Mouse (Mus musculus) midbrain, embryonic 14.5 days (tissue): ENCODE measurements around the gene Fitm1. TPM values are rescaled to one million over a fixed set of nuclear protein-coding genes. Genes with fewer than 3 reads are reported as not detected.

Experiments used
- ATAC-seq: fragments of 200-750 bp; cut with Nextera tagmentation; 2 replicates; pipeline ENCODE4 v1.8.0; 2017; ENCODE audit warnings: moderate number of reproducible peaks, moderate library complexity; ENCODE audit not compliant: low FRiP score, low TSS enrichment
- DNase-seq: peaks from one replicate; pipeline ENCODE4 v3.0.0-alpha.2; 2015
- H3K27ac ChIP-seq: fragments of 300-500 bp; sonication (generic); replicated peaks from 2 replicates; pipeline ENCODE4 v1.5.1; 2014; ENCODE audit warnings: mild to moderate bottlenecking, low read depth, low read length, moderate library complexity
- H3K27me3 ChIP-seq: fragments of 300-500 bp; sonication (generic); 2 replicates; pipeline ENCODE4 v1.6.1; 2014; ENCODE audit warnings: low read length, control low read depth, mixed read lengths; ENCODE audit not compliant: control insufficient read depth, insufficient read depth
- H3K36me3 ChIP-seq: fragments of 300-500 bp; sonication (generic); 2 replicates; pipeline ENCODE4 v1.6.1; 2014; ENCODE audit warnings: low read length, control low read depth; ENCODE audit not compliant: control insufficient read depth, insufficient read depth
- H3K4me1 ChIP-seq: fragments of 300-500 bp; sonication (generic); 2 replicates; pipeline ENCODE4 v1.6.1; 2014; ENCODE audit warnings: mild to moderate bottlenecking, antibody characterized with exemption, low read length, control low read depth; ENCODE audit not compliant: control insufficient read depth, insufficient read depth
- H3K4me2 ChIP-seq: fragments of 300-500 bp; sonication (generic); 2 replicates; pipeline ENCODE4 v1.6.1; 2014; ENCODE audit warnings: mild to moderate bottlenecking, low read length, moderate library complexity
- H3K4me3 ChIP-seq: fragments of 300-500 bp; sonication (generic); replicated peaks from 2 replicates; pipeline ENCODE4 v1.5.1; 2014; ENCODE audit warnings: low read depth, low read length
- H3K9ac ChIP-seq: fragments of 300-500 bp; sonication (generic); replicated peaks from 2 replicates; pipeline ENCODE4 v1.6.1; 2014; ENCODE audit warnings: mild to moderate bottlenecking, low read length, moderate library complexity
- H3K9me3 ChIP-seq: fragments of 300-500 bp; sonication (generic); 2 replicates; pipeline ENCODE4 v1.6.1; 2016; ENCODE audit warnings: low read length, control low read depth, mixed read lengths; ENCODE audit not compliant: control insufficient read depth
- WGBS: fragments of 180-500 bp; shearing (Covaris S2); extraction: QIAGEN DNeasy Blood & Tissue Kit; methylation state at CpG from one replicate; pipeline ENCODE4 v1.1.7; 2014; 5-methylcytosine and 5-hydroxymethylcytosine counted together
- polyA plus RNA-seq: library from polyadenylated mRNA; unstranded; fragments of >200 nt; fragmentation: Nextera tagmentation; extraction: Ambion mirVana; gene quantifications from 2 replicates; pipeline ENCODE4 v1.2.1, GENCODE M21; 2014

Fitm1 gene
- polyA plus RNA-seq, 1 experiment from 2014 or later, result not detected

- H3K4me3 ChIP-seq, result peak within 1 kb of the TSS; percentile 65
- H3K27ac ChIP-seq, result peak within 1 kb of the TSS; percentile 78
- peak within 1 kb of the TSS; percentile 93 for H3K9ac ChIP-seq
- peaks cover 13% of the 10 kb centered on the region for H3K4me1 ChIP-seq
- DNase-seq, result peak; percentile 89
- peaks cover 23% of the 10 kb centered on the region for H3K36me3 ChIP-seq
- ATAC-seq, result peak; percentile 88
- peak within 1 kb of the TSS; percentile 89 for H3K4me2 ChIP-seq
- no peaks in the 10 kb centered on the region for H3K9me3 ChIP-seq
- WGBS, result under 1% methylated on average over 32 of the region's 32 CpGs
- no peaks in the 10 kb centered on the region for H3K27me3 ChIP-seq
Observed at GRCm38 (mm10) chr14:55577871-55578667, 2.7 kb downstream of the Fitm1 start, which contains the start of gene Psme1. Gene Psme1, plus strand, starts transcription at chr14:55578123.

- peak overlapping the region; percentile 78 for H3K27ac ChIP-seq
- no peak; the same call in none of the 2 replicates for ATAC-seq
Observed at GRCm38 (mm10) chr14:55578668-55579269, 3.4 kb downstream of the Fitm1 start.

DNA sequence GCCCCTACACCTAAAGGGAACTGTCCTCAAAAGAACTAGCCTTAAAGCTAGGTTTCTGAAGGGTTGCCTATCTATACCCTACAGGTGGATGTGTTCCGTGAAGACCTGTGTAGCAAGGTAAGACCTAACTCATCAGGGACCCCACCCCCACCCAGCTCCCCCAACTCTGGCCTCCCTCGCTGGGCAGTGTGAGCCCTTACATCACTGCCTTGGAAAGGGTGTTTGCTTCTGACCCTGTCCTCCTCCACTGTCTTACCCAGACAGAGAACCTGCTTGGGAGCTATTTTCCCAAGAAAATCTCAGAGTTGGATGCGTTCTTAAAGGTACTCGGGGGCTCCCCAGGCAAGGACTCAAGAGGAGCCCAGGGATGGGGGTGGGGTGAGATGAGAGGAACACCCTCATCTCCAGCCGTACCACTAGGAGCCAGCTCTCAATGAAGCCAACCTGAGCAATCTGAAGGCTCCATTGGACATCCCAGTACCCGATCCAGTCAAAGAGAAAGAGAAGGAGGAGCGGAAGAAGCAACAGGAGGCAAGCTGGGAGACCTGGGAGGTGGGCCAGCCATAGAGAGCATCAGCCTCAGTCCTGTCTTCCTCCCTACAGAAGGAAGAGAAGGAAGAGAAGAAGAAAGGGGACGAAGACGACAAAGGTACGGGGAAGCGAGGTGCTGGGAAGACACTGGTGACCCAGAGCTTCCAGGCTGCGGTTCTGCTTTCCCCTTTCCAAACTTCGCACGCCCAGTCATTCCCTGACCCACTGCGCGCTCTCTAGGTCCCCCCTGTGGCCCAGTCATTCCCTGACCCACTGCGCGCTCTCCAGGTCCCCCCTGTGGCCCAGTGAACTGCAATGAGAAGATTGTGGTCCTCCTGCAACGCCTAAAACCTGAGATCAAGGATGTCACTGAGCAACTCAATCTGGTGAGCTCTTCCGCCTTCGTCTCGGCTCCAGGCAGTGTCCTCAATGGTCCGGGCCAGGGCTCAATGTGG lies 4.4 kb downstream of the Fitm1 start:
- Histone ChIP-seq H3K4me3 (no peak overlapping the region), H3K9me3 (no peaks in the 10 kb centered on the region; the same call in 1 of the 2 replicates), H3K4me2 (no peak overlapping the region), H3K27me3 (no peaks in the 10 kb centered on the region), H3K27ac (no peak overlapping the region), H3K36me3 (peaks cover 23% of the 10 kb centered on the region), H3K9ac (no peak overlapping the region), H3K4me1 (peaks cover 13% of the 10 kb centered on the region)
- no peak for DNase-seq
- no peak for ATAC-seq
- WGBS, result 84% methylated on average over 23 of the region's 23 CpGs

More at GRCm38 (mm10) chr14:55578668-55579269, 3.4 kb downstream of the Fitm1 start:
- 32% methylated on average over 6 of the region's 6 CpGs for WGBS
- no peaks in the 10 kb centered on the region; the same call in 1 of the 2 replicates for H3K9me3 ChIP-seq
- peak; percentile 64 for DNase-seq
- H3K4me2 ChIP-seq, result peak overlapping the region; percentile 89
- peak overlapping the region; percentile 65 for H3K4me3 ChIP-seq
- H3K9ac ChIP-seq, result peak overlapping the region; percentile 93
- no peaks in the 10 kb centered on the region for H3K27me3 ChIP-seq
- peaks cover 23% of the 10 kb centered on the region for H3K36me3 ChIP-seq
- peaks cover 13% of the 10 kb centered on the region for H3K4me1 ChIP-seq

DNA sequence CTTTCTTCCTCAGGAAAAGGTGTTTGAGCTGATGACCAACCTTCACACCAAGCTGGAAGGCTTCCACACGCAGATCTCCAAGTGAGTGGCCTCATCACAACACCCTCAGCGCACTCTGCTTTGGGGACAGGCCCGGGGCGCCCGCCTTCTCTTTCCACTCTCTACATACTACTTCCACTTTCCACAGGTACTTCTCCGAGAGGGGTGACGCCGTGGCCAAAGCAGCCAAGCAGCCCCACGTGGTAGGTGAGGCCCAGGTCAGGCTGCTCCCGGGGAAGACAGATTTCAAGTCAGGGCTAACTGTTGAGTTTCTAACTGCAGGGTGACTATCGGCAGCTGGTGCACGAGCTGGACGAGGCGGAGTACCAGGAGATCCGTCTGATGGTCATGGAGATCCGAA lies 5.3 kb downstream of the Fitm1 start:
- peaks cover 23% of the 10 kb centered on the region for H3K36me3 ChIP-seq
- H3K27ac ChIP-seq, result no peak overlapping the region
- no peaks in the 10 kb centered on the region for H3K27me3 ChIP-seq
- H3K4me3 ChIP-seq, result no peak overlapping the region
- H3K4me1 ChIP-seq, result peaks cover 13% of the 10 kb centered on the region
- H3K9ac ChIP-seq, result no peak overlapping the region
- no peak overlapping the region for H3K4me2 ChIP-seq
- 97% methylated on average over 16 of the region's 16 CpGs for WGBS
- H3K9me3 ChIP-seq, result no peaks in the 10 kb centered on the region; the same call in 1 of the 2 replicates
- DNase-seq, result no peak
- no peak for ATAC-seq

- H3K4me2 ChIP-seq, result no peak overlapping the region
- peaks cover 26% of the 10 kb centered on the region for H3K36me3 ChIP-seq
- no peaks in the 10 kb centered on the region; the same call in 1 of the 2 replicates for H3K9me3 ChIP-seq
- ATAC-seq, result no peak
- H3K27me3 ChIP-seq, result no peaks in the 10 kb centered on the region
- no peak overlapping the region for H3K4me3 ChIP-seq
- H3K4me1 ChIP-seq, result peaks cover 13% of the 10 kb centered on the region
- no peak for DNase-seq
- no peak overlapping the region for H3K27ac ChIP-seq
- WGBS, result 70% methylated on average over 9 of the region's 9 CpGs
- no peak overlapping the region; the same call in 1 of the 2 replicates for H3K9ac ChIP-seq
Observed at GRCm38 (mm10) chr14:55581981-55582681, 6.7 kb downstream of the Fitm1 start.

DNA sequence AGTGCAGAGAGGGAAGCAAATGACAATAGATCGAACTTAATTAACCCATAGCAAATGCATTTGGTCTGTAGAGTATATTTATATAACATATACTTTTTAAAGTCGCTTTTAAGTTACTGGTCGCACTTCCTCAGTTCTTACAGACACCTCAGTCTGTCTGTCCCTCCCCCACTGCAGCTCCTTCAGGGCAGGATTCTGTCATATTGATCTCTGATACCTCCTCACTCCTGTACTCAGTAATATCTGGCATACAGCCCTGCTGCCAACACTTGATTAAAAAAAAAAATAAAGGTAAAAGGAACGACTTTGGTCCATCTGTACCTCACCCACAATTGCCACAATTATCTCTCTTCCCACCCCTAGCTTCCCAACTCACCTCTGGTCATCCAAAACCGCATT lies 8.9 kb downstream of the Fitm1 start:
- ATAC-seq, result no peak
- no peaks in the 10 kb centered on the region for H3K27me3 ChIP-seq

GRCm38 (mm10) chr14:55584702-55585565 lies 9.5 kb downstream of the Fitm1 start, which contains the start of gene Emc9:
Gene Emc9, minus strand, starts transcription at chr14:55585302.
- 3% methylated on average over 43 of the region's 43 CpGs for WGBS
- ATAC-seq, result peak; percentile 70
- H3K36me3 ChIP-seq, result peaks cover 26% of the 10 kb centered on the region
- no peaks in the 10 kb centered on the region; the same call in 1 of the 2 replicates for H3K9me3 ChIP-seq
- H3K27me3 ChIP-seq, result no peaks in the 10 kb centered on the region
- H3K4me1 ChIP-seq, result 0 out of 2 replicates have a peak, but pooled peaks cover under 1% of the 10 kb centered on the region
- H3K9ac ChIP-seq, result peak within 1 kb of the TSS; percentile 68
- peak within 1 kb of the TSS; percentile 68 for H3K4me2 ChIP-seq
- peak; percentile 45 for DNase-seq
- H3K27ac ChIP-seq, result peak within 1 kb of the TSS; percentile 37; the same call in 1 of the 2 replicates
- H3K4me3 ChIP-seq, result peak within 1 kb of the TSS; percentile 41

More for the DNA sequence above, 8.9 kb downstream of the Fitm1 start:
- H3K27ac ChIP-seq, result no peak overlapping the region
- WGBS, result 44% methylated on average over 5 of the region's 5 CpGs
- H3K9me3 ChIP-seq, result no peaks in the 10 kb centered on the region; the same call in 1 of the 2 replicates
- H3K36me3 ChIP-seq, result peaks cover 30% of the 10 kb centered on the region
- peak overlapping the region; percentile 68 for H3K4me2 ChIP-seq
- no peaks in the 10 kb centered on the region for H3K4me1 ChIP-seq
- H3K9ac ChIP-seq, result peak overlapping the region; percentile 68; the same call in 1 of the 2 replicates
- DNase-seq, result no peak
- H3K4me3 ChIP-seq, result peak overlapping the region; percentile 41
